Mouse (Mus musculus): ENCODE measurements around the gene Zfp120.
"Not testable (repeated sequence)": the region's sequence is repeated elsewhere in the genome, so short reads cannot be mapped to it uniquely, and the experiment has no call there.

Gene Zfp120

GRCm38 (mm10) chr2:150136435-150136897 is at the start of gene Zfp120:
Gene Zfp120 (minus strand): TSS chr2:150136708.
- DNase-seq (ENCODE audit: low read depth, low spot score): peak; percentile 94

GRCm38 (mm10) chr2:150181570-150181999 is 45.1 kb upstream of the Zfp120 start, which contains the start of gene Gm14139:
Gene Gm14139 (plus strand): TSS chr2:150181755.
- DNase-seq (ENCODE audit: low read depth, low spot score): peak; percentile 66

GRCm38 (mm10) chr2:150181046-150181445 is 44.5 kb upstream of the Zfp120 start:
- peak; percentile 44 for DNase-seq (ENCODE audit: low read depth, low spot score)

GRCm38 (mm10) chr2:150179579-150179978 is 43.1 kb upstream of the Zfp120 start, which contains the start of gene Gm10770:
Gene Gm10770 (minus strand): TSS chr2:150179679.
- DNase-seq (ENCODE audit: low read depth, low spot score): not testable (repeated sequence)

DNA sequence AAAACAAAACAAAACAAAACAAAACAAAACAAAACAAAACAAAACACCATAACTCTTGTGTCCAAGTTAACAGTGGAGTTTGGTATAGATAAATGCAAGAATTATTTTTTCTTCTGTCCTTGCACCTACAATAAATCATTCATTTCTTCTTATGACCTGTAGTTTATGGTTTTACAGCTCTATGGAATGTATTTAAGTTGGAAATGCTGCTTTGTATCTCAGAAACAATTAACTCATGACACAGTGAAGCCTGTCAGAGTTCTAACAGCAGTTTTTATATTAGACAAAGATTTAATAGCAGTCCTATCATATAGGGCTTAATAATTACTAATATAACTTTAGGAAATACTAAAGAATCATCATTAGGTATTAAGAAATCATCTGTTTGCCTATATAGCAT is 37.3 kb upstream of the Zfp120 start:
- no peak for DNase-seq (ENCODE audit: low read depth, low spot score)

- no peak for DNase-seq (ENCODE audit: low read depth, low spot score)
Measured at GRCm38 (mm10) chr2:150166703-150167102, 30.2 kb upstream of the Zfp120 start.

DNA sequence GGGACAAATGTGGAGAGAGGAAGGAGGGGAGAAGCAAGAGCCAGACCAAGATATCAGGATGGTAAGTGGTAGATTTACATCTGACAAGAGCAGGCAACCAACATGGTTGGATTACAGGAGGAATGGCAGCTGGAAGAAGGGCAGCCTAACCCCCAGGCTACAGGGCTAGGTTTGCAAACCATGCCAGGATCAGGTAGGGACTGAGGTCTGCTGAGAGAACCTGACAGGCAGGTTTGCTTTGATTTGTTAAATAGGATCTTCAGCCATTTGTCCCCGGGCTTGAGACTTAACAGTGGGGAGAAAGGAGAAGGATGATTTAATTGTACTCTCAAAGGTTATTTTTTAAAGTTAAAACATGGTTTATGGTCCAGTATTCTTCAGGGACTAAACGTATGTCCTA is 3.7 kb downstream of the Zfp120 start:
- DNase-seq (ENCODE audit: low read depth, low spot score): no peak

GRCm38 (mm10) chr2:150132002-150132401 is 4.5 kb downstream of the Zfp120 start:
- DNase-seq (ENCODE audit: low read depth, low spot score): not testable (repeated sequence)

DNA sequence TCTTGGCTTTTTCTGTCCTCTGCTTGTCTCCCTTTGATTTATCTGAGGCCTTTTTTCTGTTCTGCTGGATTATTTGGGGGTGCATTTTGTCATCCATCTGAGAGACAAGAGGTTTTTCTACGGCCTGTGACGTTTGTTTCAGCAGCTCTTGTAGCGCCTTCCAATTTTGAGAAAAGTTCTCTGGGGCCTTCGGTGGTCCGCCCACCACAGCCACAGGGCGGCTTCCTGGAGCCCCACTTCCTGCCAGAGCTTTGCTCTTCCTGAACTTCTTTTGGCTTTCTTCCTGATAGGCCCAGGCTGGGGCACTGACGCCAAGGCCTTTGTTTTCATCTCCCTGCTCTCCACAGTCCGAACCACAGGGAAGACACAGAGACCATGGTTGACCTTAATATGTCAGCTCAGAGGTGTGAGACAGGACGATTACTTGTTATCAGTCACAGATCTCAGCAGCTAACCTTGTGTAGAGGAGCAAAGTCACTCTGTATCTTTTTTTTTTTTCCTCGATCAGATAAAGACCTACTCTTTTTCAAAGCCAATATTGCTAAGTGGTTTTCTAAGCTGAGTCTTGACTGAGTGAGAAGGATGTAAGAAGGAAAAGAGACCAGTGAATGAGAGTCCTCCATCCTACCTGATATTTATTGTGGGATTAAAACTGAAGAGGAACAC is 25.1 kb downstream of the Zfp120 start:
- DNase-seq (ENCODE audit: low read depth, low spot score): no peak

DNA sequence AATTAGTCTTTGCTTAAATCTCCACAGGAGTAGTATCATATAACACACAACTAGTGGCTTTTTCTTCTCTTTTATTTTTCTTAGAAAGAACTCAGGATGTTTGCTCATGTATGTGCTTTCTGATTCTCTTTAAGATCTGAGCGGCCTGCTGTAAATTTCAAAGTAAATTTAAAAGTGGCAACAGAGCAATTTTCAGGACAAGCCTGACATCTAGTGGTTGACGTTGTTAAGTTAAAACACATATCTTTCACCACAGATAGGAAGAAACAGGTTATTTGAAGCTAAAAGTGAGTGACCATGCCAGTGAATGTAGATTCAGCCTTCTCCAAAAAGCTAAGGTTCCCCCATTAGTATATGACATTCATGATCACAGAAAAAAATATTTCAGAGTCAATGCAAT is 36.9 kb downstream of the Zfp120 start:
- DNase-seq (ENCODE audit: low read depth, low spot score): peak; percentile 40
